Mouse (Mus musculus) ES-Bruce4 (cell line): ENCODE data around the gene Cdh10.

Source experiments
- CTCF ChIP-seq: IDR thresholded peaks from one replicate; pipeline ENCODE4 v1.8.1; 2011; ENCODE audit warnings: low read depth, low read length
- EP300 ChIP-seq: IDR thresholded peaks from 2 replicates; pipeline ENCODE4 v1.6.1; 2011; ENCODE audit warnings: low read depth, low read length; ENCODE audit not compliant: insufficient read depth
- POLR2A ChIP-seq: IDR thresholded peaks from one replicate; pipeline ENCODE4 v1.8.1; 2011; ENCODE audit warnings: low read length; ENCODE audit not compliant: insufficient read depth

- no peak for TF ChIP-seq CTCF
- TF ChIP-seq EP300 = no peak
- TF ChIP-seq POLR2A = no peak
Measured at GRCm38 (mm10) chr15:18888912-18889311, 70.2 kb downstream of the Cdh10 start.
